Mouse (Mus musculus) left cerebral cortex, postnatal 14 days (tissue): ENCODE data around the gene Slc16a1. TPM values are rescaled to one million over a fixed set of nuclear protein-coding genes. Genes with fewer than 3 reads are reported as not detected.
"Not testable (repeated sequence)": the region's sequence is repeated elsewhere in the genome, so short reads cannot be mapped to it uniquely, and the experiment has no call there.

Experiments
- DNase-seq, 2 experiments: peaks; one replicate each; pipeline ENCODE4 v3.0.0; 2021 to 2022; ENCODE audit warnings: low spot score in 2 of 2, mixed read lengths in 1 of 2
- intact Hi-C: fragments of 180-260 bp; cut with DNase I; formaldehyde crosslinking; loops from one replicate; pipeline ENCODE4 v1.15.1; 2025
- total RNA-seq, 2 experiments: library from RNA; stranded (reverse); gene quantifications; 2 replicates each; pipeline ENCODE4 v1.2.3; 2021

Gene Slc16a1
- total RNA-seq, 2 experiments from 2014 or later = 73.0 to 75.0 TPM

DNA sequence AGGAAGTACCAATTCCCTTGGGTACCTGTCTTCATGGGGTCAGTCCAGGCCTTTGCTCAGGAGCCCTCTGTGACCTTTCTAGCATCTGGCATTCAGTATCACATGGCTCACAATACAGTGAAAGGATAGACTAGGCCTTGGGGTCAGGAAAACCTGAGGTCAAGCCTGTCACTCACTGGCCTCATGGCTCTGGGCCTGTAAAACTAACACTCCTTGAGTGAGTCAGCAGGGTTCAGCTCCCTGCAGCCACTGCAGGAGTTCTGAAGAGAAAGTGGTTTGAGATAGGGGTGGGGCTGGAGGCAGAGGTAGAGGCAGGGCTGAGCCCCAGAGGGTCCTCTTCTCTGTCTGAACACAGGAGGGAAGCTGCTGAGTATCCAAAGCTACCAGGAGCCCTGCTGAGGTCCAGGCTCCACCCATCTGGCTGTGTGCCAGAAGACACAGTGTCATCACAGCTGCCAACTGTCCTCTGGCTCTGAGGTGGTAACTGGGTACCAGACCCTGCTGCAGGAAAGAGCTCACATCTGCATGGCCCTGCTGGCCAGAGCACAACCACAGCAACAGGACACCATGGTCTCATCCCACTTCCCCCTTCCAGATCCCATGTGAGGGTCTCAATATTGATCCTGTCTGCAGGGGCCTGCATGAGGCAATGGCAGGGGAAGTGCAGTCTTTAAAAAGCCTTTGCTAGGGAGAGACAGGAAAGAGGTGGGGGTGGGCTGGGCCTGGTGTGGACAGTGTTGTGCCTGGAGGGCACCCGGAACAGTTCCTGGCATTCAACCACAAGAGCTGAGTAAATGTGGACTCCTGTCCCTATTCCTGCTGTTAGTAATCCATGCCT lies 31.9 kb downstream of the Slc16a1 start:
- DNase-seq, intact Hi-C loops: not testable (repeated sequence)

DNA sequence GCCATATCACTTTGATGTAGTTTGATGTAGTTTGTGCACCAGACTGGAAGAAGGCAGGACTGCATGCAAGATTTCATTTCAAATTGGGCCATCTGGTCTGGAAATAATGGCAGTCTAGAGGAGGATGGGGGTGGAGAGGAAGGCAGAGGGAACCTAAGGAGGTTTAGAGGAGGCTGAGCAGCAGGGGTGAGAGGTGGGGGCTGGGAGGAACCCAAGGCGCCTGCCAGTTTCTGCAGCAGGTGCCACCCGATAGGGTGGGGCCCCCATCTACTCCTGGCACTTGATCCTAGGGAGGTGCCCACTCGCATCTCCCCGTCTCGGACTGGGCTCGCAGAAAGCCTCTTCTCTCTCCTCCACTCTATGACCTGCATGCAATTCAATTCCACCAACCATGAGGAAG lies 33.1 kb downstream of the Slc16a1 start:
- intact Hi-C loops = no loop called here
- DNase-seq = no peak

DNA sequence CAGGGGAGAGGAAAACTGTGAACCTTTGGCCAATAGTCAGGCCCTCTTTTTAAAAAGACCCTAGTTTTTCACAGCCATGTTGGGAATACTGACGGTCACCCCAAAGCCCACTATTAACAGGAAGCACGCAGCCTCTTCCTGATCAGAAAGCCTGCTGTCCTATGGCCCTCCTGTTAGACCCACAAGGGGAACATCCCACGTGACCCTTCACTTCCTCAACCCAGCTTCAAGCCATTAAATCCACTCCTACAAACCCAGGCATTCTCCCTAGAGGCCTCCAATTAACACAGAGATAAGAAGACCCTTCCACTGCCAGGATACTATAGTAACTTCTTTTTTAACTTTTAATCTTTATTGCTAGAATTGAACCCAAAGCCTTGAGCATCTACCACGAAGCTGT lies 33.6 kb downstream of the Slc16a1 start:
- intact Hi-C loops = no loop called here
- DNase-seq = no peak

DNA sequence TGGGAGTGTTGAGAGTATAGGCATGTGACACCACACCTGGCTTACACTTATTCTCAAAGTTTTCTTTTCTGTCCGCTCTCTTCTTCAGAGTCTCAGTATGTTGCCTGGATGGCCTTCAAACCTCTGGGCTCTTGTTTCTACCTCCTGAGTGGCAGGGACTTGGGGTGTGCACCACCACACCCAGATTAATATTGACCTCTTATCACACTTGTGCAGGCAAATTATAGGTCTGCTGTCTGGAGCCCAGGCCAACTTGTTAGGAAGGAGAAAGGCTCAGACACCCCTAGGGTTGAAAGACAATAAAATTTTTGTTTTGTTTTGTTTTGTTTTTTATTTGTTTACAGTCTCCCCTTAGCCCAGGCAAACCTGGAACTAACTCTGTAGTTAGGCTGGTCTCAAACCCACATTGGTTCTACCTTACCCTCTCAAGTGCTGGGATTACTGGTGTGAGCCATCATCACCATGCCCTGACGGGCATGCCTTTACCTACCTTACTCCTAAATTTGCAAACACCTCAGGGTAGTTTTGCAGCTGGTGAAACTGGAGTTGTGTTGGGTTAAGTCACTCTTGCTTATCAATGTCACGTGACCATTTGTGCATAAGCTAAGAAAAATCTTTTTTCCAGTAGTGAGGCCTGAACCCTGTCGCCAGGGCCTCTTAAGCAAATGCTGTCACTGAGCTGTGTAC lies 35.3 kb downstream of the Slc16a1 start:
- no peak for DNase-seq
- intact Hi-C loops = loop anchor here (2.0 kb wide), 3 partner anchors 29 to 161 kb away; no protein-coding TSS in a partner anchor

DNA sequence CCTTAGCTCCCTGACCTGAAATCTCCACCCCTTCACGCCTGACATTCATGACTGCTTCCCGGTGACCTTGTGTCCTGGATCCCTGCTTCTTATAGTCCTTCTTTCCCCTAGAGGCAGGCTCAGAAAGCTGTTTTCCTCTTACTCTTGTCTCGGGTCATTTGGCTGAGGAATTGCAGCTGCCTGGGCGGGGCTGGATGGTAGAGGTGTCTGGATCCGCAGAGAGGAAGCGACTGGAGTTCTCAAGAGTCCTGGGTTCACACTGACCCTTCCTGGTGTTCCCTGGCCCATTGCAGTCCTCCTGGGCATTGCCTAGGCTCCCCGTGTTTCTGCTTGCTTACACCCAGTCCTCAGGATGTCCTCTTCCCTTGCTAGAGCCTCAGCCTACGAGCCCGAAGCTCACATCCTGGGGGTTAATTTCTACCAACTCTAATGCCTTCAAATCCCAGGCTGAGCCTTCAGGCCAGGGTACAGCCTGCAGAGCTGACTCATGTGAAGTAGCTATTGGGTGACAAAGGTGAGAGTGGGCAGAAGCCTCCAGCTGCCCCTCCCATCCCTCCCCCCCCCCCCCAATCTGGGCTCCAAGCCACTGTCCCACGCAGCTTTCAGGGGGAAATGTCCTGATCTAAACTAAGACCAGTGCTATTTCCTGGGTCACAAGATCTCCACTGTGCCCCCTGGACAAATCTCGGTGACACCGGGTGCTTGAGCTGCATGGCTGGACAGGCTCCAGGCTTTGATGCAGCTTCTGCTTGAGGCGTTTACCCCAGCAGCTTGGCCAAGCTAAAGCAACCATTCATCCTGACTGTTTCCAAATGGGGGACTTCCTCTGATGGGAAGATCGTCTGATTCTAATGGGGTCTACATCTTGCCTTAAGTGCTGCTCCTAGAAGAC lies 36.1 kb downstream of the Slc16a1 start:
- no peak for DNase-seq
- intact Hi-C loops = loop anchor here (2.0 kb wide), 3 partner anchors 30 to 162 kb away; no protein-coding TSS in a partner anchor

DNA sequence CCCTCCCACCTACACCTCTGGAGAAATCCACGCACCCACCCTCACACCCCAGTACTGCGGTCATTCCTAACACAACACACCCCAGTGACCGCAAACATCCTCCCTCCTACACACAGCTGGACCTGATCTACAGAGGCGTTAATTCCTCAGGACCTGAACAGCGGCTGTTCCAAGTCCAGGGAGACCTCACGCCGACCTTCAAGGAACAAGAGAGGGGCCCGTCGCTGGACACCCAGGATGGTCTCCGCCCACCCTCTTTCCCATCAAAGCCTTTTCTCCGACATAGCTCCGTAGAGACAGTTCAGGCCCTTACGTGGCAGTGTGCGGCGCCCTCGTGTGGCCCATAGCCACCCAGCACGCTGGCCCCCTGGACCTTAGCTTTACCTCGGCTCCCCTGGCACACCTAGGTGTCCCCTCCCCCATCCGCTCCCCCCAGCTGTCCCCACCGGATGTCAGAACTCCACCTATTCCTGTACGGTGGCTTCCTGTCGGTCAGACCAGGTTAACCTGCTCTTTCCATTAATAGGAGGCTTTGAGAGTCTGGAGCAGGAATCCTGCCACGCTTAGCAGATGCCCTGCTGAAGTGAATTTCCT lies 36.9 kb downstream of the Slc16a1 start:
- DNase-seq = peak; percentile 52 to 68
- intact Hi-C loops = loop anchor here (2.0 kb wide), 3 partner anchors 31 to 163 kb away; no protein-coding TSS in a partner anchor

DNA sequence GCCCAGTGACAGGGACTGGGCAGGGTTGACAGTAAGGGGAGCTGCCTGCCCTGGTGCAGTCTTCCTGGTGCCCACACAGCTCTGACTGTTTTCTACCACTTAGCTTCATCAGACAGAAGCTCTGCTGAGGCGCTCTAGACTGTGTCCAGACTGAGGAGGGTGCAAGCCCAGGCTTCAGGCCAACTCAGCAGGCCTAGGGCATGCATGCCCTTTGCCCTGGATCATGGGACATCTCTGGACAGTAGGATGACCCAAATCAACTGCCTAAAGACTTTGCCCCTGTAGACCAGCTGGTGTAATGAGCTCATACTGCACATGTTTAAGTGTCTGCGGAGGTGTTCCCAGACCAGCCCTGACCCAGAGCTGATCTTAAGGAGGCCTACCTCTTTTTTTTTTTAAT lies 39.3 kb downstream of the Slc16a1 start:
- intact Hi-C loops = no loop called here
- no peak for DNase-seq

DNA sequence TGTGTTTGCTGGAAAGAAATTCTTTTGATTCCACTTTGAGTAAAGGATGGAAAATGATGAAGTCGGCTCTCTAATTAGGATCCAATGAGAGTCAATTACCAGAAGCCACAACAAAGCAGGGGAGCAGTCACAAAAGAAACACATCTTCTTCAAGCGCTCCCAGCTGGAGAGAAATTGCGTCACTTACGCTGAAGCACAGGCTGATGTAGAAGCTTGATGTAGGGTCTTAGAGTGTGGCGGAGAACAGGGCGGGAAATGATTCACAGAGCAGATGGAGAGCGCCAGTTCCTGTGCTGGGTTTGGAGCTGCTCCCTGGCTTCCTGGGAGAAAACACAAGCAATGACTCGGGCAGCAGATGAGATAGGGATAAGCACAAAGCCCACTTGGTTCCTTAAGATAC lies 40.4 kb downstream of the Slc16a1 start:
- intact Hi-C loops = no loop called here

DNA sequence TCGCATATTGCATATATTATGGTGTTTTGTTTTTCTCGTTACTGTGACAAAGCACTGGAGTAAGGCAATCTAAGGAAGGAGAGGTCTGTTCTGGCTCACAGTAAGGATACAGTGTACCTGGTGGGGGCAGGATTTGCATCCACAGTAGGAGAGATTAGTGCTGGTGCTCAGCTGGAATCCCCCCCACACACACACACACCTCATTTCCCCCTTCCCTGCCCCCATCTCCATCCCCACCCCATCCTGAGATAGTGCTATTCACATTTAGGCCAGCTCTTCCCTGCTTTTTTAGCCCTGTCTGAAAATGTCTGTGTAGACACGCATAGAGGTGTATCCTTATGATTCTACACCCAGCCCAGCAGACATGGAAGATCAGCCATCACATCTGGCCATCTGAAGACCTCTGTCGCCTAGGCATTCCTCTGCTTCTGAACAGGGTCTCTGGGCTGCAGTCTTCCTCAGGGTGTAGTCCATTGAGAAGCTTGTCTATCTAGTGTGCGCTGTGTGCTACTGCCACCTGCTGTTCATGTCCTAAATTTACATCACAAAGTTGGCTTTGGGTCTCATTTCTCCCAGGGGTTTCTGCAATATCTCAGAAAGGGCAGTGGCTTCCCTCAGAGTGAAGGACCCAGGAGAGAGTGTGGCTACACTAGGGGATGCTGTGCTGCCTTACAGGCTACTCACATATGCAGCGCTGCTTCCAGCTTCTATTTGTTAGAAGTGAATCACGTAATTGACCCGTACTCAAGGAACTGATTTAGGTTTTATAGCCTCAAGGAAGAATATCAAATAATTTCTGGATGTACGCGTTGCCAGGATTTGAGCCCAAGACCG lies 44.4 kb downstream of the Slc16a1 start:
- peak; percentile 62 to 68 for DNase-seq
- intact Hi-C loops = loop anchor here (2.0 kb wide), 2 partner anchors 142 to 170 kb away; no protein-coding TSS in a partner anchor

More for the DNA sequence above, 40.4 kb downstream of the Slc16a1 start:
- no peak for DNase-seq

DNA sequence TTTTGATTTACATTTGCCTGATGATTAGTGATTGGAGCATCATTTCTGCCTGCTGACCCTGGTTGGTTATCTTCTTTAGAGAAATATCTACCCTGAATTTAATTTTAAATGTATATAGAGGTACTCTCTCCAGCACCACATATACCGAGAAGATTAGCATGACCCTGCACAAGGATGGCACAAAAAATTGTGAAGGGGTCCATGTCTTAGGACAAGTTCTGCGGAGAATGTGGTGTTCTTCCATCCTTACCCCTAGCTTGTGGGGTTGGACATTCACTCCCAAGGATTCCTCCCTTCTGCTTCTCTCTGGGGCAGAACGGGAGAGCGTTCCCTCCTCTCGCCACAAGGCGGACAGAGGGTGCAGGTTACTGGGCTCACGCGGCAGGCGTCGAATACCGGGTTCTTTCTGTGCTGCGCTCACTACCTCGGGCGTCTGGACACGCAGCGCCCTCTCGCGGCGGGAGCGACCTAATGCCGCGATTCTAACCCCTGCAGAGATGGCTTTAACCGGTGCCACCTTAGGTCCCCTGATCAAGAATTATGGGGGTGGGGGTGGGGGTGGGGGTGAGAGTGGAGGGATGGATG lies 62.4 kb downstream of the Slc16a1 start:
- intact Hi-C loops = no loop called here
- DNase-seq = peak; percentile 71 to 79

DNA sequence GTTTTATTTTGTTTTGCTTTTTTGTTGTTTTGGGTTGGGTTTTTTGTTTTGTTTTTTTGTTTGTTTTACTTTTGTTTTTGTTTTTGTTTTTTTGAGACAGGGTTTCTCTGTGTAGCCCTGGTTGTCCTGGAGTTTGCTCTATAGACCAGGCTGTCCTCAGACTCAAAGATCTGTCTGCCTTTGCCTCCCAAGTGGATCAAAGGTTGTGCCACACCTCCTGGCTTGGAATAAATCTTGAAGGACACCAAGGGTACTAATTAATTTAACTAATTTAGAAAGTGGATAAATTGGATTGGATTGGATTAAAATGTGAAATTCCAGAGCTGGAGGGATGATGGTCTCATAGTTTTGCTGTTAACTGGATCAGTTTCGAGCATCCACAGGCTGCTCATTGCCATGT lies 63.3 kb downstream of the Slc16a1 start:
- intact Hi-C loops = no loop called here

DNA sequence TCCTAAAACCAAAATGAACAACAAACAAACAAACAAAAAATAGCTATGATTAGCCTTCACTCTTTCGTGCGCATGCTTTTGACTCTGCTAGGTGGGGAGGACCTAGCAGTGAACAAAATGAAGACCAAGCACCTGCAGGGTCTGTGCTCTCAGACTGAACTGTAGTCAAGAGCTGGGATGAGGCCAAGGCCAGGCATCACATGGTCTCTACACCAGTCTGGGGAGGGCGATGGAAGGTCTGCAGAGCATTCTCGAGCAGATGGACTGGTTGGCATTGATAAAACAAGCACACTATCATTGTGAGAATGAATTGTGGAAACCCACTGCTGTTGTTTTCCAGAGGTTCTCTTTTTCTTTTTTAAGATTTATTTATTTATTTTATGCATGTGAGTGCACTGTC lies 65.5 kb downstream of the Slc16a1 start:
- intact Hi-C loops = no loop called here
- no peak for DNase-seq

More for the DNA sequence above, 63.3 kb downstream of the Slc16a1 start:
- DNase-seq = no peak

DNA sequence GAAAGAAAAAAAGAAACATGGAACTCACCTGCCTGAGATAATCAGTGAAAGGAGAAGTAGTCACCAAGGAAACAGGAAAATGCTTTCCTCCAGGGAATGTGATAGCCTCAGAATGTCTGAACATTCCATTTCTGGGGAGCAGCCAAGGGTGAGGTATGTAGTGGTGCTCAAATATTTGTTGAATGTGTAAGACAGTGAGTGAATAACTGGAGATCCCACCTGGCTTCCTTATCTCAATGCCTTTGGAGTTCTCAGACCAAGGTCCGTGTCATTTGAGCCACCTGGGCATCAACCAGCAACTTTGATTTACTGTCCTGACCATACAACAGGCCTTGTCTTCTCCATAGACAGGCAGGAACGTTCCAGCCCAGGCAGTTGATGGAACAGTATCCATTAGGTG lies 68.0 kb downstream of the Slc16a1 start:
- DNase-seq = no peak
- intact Hi-C loops = no loop called here

DNA sequence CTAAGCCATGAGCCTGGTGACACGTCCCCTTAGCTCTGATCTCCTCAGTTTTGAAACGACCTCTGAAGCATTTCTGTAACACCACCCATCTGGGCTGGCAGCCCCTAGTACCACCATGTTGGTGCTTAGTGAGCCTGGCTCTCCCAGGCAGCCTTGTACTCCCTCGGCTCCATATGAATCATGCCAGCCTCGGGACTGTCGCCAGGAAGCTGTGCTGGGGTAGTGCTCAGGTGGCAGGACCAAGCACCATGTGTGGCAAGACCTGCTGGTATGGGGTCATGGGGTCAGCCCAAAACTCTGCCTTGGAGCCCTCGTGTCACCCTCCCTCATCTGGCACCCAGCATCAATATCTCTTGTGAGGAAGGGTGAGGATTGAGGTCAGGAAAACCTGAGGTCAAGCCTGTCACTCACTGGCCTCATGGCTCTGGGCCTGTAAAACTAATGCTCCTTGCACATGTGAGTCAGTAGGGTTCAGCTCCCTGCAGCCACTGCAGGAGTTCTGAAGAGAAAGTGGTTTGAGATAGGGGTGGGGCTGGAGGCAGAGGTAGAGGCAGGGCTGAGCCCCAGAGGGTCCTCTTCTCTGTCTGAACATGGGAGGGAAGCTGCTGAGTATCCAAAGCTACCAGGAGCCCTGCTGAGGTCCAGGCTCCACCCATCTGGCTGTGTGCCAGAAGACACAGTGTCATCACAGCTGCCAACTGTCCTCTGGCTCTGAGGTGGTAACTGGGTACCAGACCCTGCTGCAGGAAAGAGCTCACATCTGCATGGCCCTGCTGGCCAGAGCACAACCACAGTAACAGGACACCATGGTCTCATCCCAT lies 68.7 kb downstream of the Slc16a1 start:
- DNase-seq, intact Hi-C loops: not testable (repeated sequence)

DNA sequence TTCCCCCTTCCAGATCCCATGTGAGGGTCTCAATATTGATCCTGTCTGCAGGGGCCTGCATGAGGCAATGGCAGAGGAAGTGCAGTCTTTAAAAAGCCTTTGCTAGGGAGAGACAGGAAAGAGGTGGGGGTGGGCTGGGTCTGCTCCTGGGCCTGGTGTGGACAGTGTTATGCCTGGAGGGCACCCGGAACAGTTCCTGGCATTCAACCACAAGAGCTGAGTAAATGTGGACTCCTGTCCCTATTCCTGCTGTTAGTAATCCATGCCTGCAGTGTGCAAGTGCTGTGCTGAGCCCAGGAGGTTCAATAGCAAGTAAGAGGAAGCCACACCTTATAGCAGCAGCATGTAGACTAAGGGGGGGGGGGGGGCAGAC lies 69.3 kb downstream of the Slc16a1 start:
- intact Hi-C loops, DNase-seq: not testable (repeated sequence)
